Mouse (Mus musculus): ENCODE data around the gene Gm4924. TPM values are rescaled to one million over a fixed set of nuclear protein-coding genes. Genes with fewer than 3 reads are reported as not detected.

Gm4924 gene
- 1 to 10 TPM; 2.2 to 3.9 TPM for total RNA-seq (2021)
- long read RNA-seq, experiment 1, partial matches to known transcripts = 0 of 6 reads
- long read RNA-seq, experiment 1, other reads (novel, unspliced or antisense) = 5 of 6 reads
- long read RNA-seq, experiment 2, partial matches to known transcripts = 0 of 4 reads
- long read RNA-seq, experiment 2, other reads (novel, unspliced or antisense) = 2 of 4 reads

- peak; percentile 74 to 83 for DNase-seq
- intact Hi-C loops (cut with DNase I) = no loop called here
These were observed at the start of gene Gm4924 for GRCm38 (mm10) chr10:82354083-82355010. Gm4924 (plus strand) TSS chr10:82354255.

- no peak for DNase-seq
- intact Hi-C loops (cut with DNase I) = no loop called here
These were observed 37.6 kb upstream of the Gm4924 start, which contains the start of gene 4932415D10Rik for GRCm38 (mm10) chr10:82316482-82316881. 4932415D10Rik (minus strand) TSS chr10:82316582.

- intact Hi-C loops (cut with DNase I) = no loop called here
- no peak for DNase-seq
These were observed 33.9 kb upstream of the Gm4924 start for GRCm38 (mm10) chr10:82320134-82320533.

- intact Hi-C loops (cut with DNase I) = no loop called here
- no peak for DNase-seq
These were observed 24.2 kb upstream of the Gm4924 start for GRCm38 (mm10) chr10:82329826-82330225.

GRCm38 (mm10) chr10:82355401-82355800 lies 1.3 kb downstream of the Gm4924 start:
- DNase-seq = no peak
- intact Hi-C loops (cut with DNase I) = no loop called here

- intact Hi-C loops (cut with DNase I) = no loop called here
These were observed 7.9 kb downstream of the Gm4924 start for GRCm38 (mm10) chr10:82361911-82362310.

GRCm38 (mm10) chr10:82382992-82383391 lies 28.9 kb downstream of the Gm4924 start:
- DNase-seq = no peak
- intact Hi-C loops (cut with DNase I) = no loop called here

More at GRCm38 (mm10) chr10:82361911-82362310, 7.9 kb downstream of the Gm4924 start:
- no peak for DNase-seq

GRCm38 (mm10) chr10:82409511-82409910 lies 55.5 kb downstream of the Gm4924 start:
- intact Hi-C loops (cut with DNase I) = no loop called here
- DNase-seq = no peak

GRCm38 (mm10) chr10:82423631-82424030 lies 69.6 kb downstream of the Gm4924 start:
- intact Hi-C loops (cut with DNase I) = no loop called here
- DNase-seq = no peak

Other genes starting within 250 kb of the Gm4924 start
- gene AU041133, start 226.2 kb upstream of the Gm4924 start, total RNA-seq (2021) = 1 to 10 TPM; 2.8 to 3.3 TPM
- gene Zfp938, start 113.0 kb upstream of the Gm4924 start, total RNA-seq (2021) = 1 to 10 TPM; 6.6 to 7.0 TPM
- gene 4932415D10Rik, start 37.7 kb upstream of the Gm4924 start, total RNA-seq (2021) = not detected
- gene Gm1553, start 138.4 kb downstream of the Gm4924 start, total RNA-seq (2021) = not detected

Data from heart, postnatal 14 days (tissue).